ENCODE assay signal across 16 mouse cellular contexts in genomic region chr12:66591617-66592230, GRCm38 (mm10).
DNase-seq lines count a peak whose midpoint lies in the region; ATAC-seq and TF ChIP-seq lines count a peak whose summit lies in the region.
"Had no signal": no experiment of that assay in that cellular context is flagged by ENCODE, and none has a peak within 500 bp of the region (broad histone marks: within the 10 kb centered on the region; RNA-seq: fewer than 3 reads in every experiment).

No protein-coding gene starts in this region.

- H3K9me3 ChIP-seq in forebrain, postnatal 0 days (ENCODE audit: low read length): no peaks in the 10 kb centered on the region
- H3K9me3 ChIP-seq in forebrain, embryonic 12.5 days: no peaks in the 10 kb centered on the region
- H3K9me3 ChIP-seq: embryonic facial prominence, embryonic 13.5 days; intestine, embryonic 15.5 days; kidney, embryonic 15.5 days; neural tube, embryonic 12.5 days had no signal

- 32% methylated on average over 1 of the region's 1 CpGs for WGBS in forebrain, postnatal 0 days
- WGBS in forebrain, embryonic 12.5 days: 45% methylated on average over 1 of the region's 1 CpGs

- TF ChIP-seq CTCF in forebrain, postnatal 0 days (IDR thresholded peaks at IDR 0.05; ENCODE audit: low read depth): no peak
- no peak for TF ChIP-seq CTCF in layer of hippocampus, adult 2 months (conservative IDR thresholded peaks at IDR 0.05)

- peak; percentile 36; the same call in 1 of the 2 replicates for ATAC-seq in forebrain, postnatal 0 days
- ATAC-seq in forebrain, embryonic 12.5 days (ENCODE audit: low FRiP score): no peak
- ATAC-seq: intestine, embryonic 15.5 days had no signal

- no peaks in the 10 kb centered on the region for H3K36me3 ChIP-seq in forebrain, postnatal 0 days (ENCODE audit: insufficient read depth)
- no peaks in the 10 kb centered on the region for H3K36me3 ChIP-seq in forebrain, embryonic 12.5 days (replicated peaks)
- H3K36me3 ChIP-seq: embryonic facial prominence, embryonic 13.5 days; intestine, embryonic 15.5 days; kidney, embryonic 15.5 days; neural tube, embryonic 12.5 days had no signal

- no peak overlapping the region for H3K4me3 ChIP-seq in forebrain, postnatal 0 days (ENCODE audit: low read depth, low read length)
- no peak overlapping the region for H3K4me3 ChIP-seq in forebrain, embryonic 12.5 days (replicated peaks)
- H3K4me3 ChIP-seq in layer of hippocampus, adult 2 months: no peak overlapping the region
- H3K4me3 ChIP-seq: embryonic facial prominence, embryonic 13.5 days; intestine, embryonic 15.5 days; kidney, embryonic 15.5 days; neural tube, embryonic 12.5 days had no signal

- H3K9ac ChIP-seq in forebrain, postnatal 0 days: no peak overlapping the region
- no peak overlapping the region for H3K9ac ChIP-seq in forebrain, embryonic 12.5 days
- H3K9ac ChIP-seq: embryonic facial prominence, embryonic 13.5 days; intestine, embryonic 15.5 days; kidney, embryonic 15.5 days; neural tube, embryonic 12.5 days had no signal

- H3K4me1 ChIP-seq in forebrain, postnatal 0 days (ENCODE audit: insufficient read depth): no peaks in the 10 kb centered on the region
- no peaks in the 10 kb centered on the region for H3K4me1 ChIP-seq in forebrain, embryonic 12.5 days
- H3K4me1 ChIP-seq: embryonic facial prominence, embryonic 13.5 days; intestine, embryonic 15.5 days; kidney, embryonic 15.5 days; neural tube, embryonic 12.5 days had no signal

- H3K4me2 ChIP-seq in forebrain, postnatal 0 days (ENCODE audit: low read depth): no peak overlapping the region
- H3K4me2 ChIP-seq in forebrain, embryonic 12.5 days: no peak overlapping the region
- H3K4me2 ChIP-seq: embryonic facial prominence, embryonic 13.5 days; intestine, embryonic 15.5 days; kidney, embryonic 15.5 days; neural tube, embryonic 12.5 days had no signal

- H3K27ac ChIP-seq in forebrain, postnatal 0 days (ENCODE audit: low read depth, low read length): no peak overlapping the region
- no peak overlapping the region for H3K27ac ChIP-seq in forebrain, embryonic 12.5 days
- H3K27ac ChIP-seq in layer of hippocampus, adult 2 months: no peak overlapping the region
- H3K27ac ChIP-seq: embryonic facial prominence, embryonic 13.5 days; intestine, embryonic 15.5 days; kidney, embryonic 15.5 days; neural tube, embryonic 12.5 days had no signal

- DNase-seq in forebrain, postnatal 0 days: peak; percentile 18
- DNase-seq in retina, postnatal 1 day: peak; percentile 55
- DNase-seq in retina, embryonic 14.5 days (ENCODE audit: low spot score): no peak
- DNase-seq in layer of hippocampus, adult 2 months (ENCODE audit: low spot score in 2 of 2): peak; percentile 26 to 37
- no peak for DNase-seq in urinary bladder, postnatal 36 days (ENCODE audit: low spot score in 2 of 2)
- DNase-seq in thymus, postnatal 25 days: no peak
- DNase-seq: adrenal gland, adult 8-10 months; cerebellum, adult 11-12 months; heart, adult 11 months; heart, postnatal 4 days; lung, postnatal 10 days had no signal

- no peaks in the 10 kb centered on the region for H3K27me3 ChIP-seq in forebrain, postnatal 0 days (ENCODE audit: insufficient read depth, low read length)
- H3K27me3 ChIP-seq in forebrain, embryonic 12.5 days: no peaks in the 10 kb centered on the region
- H3K27me3 ChIP-seq: embryonic facial prominence, embryonic 13.5 days; intestine, embryonic 15.5 days; kidney, embryonic 15.5 days; neural tube, embryonic 12.5 days had no signal

Comparison
In these comparisons a context has a peak if more than half of its experiments do, and no peak if none do; other contexts are left out.
1. DNase-seq: peak in forebrain, postnatal 0 days (single experiment), retina, postnatal 1 day (single experiment) and layer of hippocampus, adult 2 months (2 of 2); none in retina, embryonic 14.5 days (single experiment), urinary bladder, postnatal 36 days (0 of 2) and thymus, postnatal 25 days (single experiment).